Mouse (Mus musculus) bone marrow macrophage, adult 2 months (primary cell): ENCODE data around the gene BC024978. TPM values are rescaled to one million over a fixed set of nuclear protein-coding genes. Genes with fewer than 3 reads are reported as not detected.
A peak's percentile ranks its signal among the peaks of the same experiment; 100 is the strongest.

Experiments used
- H3K27ac ChIP-seq: 2 replicates; pipeline ENCODE4 v1.5.1; 2012; ENCODE audit warnings: low read depth, low read length; ENCODE audit not compliant: insufficient read depth
- H3K4me1 ChIP-seq: 2 replicates; pipeline ENCODE4 v1.6.1; 2012; ENCODE audit warnings: low read length; ENCODE audit not compliant: control insufficient read depth, insufficient read depth
- H3K4me3 ChIP-seq: 2 replicates; pipeline ENCODE4 v1.5.1; 2012; ENCODE audit warnings: mild to moderate bottlenecking, low read length, moderate library complexity; ENCODE audit not compliant: insufficient read depth
- CTCF ChIP-seq: IDR thresholded peaks from 2 replicates; pipeline ENCODE4 v1.5.1; 2012; ENCODE audit warnings: low read depth, mild to moderate bottlenecking, low read length, moderate library complexity
- POLR2A ChIP-seq: IDR thresholded peaks from 2 replicates; pipeline ENCODE4 v1.6.1; 2012; ENCODE audit warnings: mild to moderate bottlenecking, low read depth, low read length, borderline replicate concordance
- polyA plus RNA-seq: library from polyadenylated mRNA; stranded (reverse); fragments of >200 nt; gene quantifications from 2 replicates; pipeline ENCODE4 v1.2.4, GENCODE M21; 2012; ENCODE audit not compliant: missing spikeins, insufficient read depth, insufficient read length

Gene BC024978
- polyA plus RNA-seq = 4.0 and 5.0 TPM in 2 replicates

GRCm38 (mm10) chr7:27195681-27196611 lies at the start of gene BC024978, which contains the start of gene Snrpa:
TSS of gene BC024978 (plus strand) at chr7:27195781.
TSS of gene Snrpa (minus strand) at chr7:27196271.
- Histone ChIP-seq H3K27ac (peak within 1 kb of the TSS; percentile 96), H3K4me1 (peaks cover 49% of the 10 kb centered on the region), H3K4me3 (peak within 1 kb of the TSS; percentile 88)
- TF ChIP-seq CTCF (no peak), POLR2A (no peak; the same call in 1 of the 2 replicates)

DNA sequence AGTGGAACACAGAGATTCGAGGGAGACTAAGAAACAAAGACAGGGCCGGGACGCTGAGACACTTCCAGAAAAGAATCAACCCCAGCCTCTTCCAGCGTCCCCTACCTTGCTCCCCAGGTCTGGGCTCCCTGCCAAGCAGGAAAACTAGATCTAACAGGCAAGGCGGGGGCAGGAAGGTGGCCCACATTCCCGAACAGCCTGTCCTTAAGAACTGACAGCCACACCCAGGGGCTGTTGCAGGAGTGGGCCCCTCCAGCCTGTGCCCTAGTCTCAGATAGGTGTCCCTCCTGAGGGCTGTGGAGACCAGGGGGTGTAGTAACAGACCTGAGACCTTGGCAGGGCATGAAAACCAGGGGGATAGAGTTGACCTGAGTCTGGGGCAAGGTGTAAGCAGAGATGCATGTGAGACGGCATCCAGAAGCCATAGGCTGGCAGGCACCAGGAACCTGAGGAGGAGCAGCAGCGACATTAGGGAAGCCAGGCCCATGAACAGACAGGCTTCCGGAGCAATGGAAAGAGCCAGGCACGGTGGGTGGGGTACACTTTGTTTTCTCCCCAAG lies 42.3 kb upstream of the BC024978 start, which contains the start of gene Cyp2t4:
Cyp2t4 (plus strand) TSS at position 510 of the 560 bp plus-strand sequence.
- Histone ChIP-seq H3K4me3 (no peak within 1 kb of the TSS), H3K27ac (no peak within 1 kb of the TSS), H3K4me1 (no peaks in the 10 kb centered on the region)
- no peak for TF ChIP-seq CTCF
- TF ChIP-seq POLR2A = no peak

DNA sequence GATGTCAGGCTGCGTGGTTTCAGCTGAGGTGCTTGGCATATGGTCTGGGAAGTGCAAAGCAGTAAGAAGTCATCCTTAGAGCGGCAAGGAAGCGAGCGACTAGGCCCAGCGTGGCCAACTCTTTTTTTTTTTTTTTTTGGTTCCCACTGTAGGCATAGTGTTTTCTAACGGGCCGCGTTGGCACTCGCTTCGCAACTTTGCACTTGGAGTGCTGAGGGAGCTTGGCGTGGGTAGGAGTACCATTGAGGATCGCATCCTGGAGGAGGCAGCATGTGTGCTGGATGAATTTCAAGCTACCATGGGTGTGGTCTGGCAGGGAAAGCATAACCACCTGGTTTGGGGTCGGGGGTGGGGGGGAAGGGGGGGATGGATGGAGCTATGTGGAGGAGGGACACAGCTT lies 39.6 kb upstream of the BC024978 start:
- Histone ChIP-seq H3K27ac (no peak overlapping the region), H3K4me3 (no peak overlapping the region), H3K4me1 (peaks cover 10% of the 10 kb centered on the region)
- TF ChIP-seq CTCF (no peak), POLR2A (no peak)

GRCm38 (mm10) chr7:27158171-27158570 lies 37.4 kb upstream of the BC024978 start:
- Histone ChIP-seq H3K4me1 (peaks cover 29% of the 10 kb centered on the region), H3K27ac (no peak overlapping the region), H3K4me3 (no peak overlapping the region)
- TF ChIP-seq POLR2A = no peak
- no peak for TF ChIP-seq CTCF

DNA sequence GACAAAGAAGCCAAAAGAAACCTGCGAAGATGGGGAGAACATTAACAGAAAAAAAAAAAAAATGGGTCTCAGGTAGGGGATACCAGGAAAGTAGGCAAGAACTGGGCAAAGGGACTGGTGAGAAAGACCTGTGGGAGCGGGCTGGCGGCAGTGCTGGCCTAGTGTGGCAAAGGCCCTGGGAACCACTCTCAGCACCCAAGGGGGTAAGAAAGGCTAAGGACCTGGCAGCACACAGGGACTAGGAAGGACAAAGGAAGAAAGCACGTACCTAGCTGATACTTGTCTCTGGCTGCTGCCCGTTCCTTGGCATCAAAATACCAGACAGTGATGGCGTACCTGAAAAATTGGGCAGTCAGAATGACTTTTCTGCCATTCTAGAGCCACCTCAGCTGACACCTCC lies 36.3 kb upstream of the BC024978 start:
- TF ChIP-seq POLR2A = no peak
- TF ChIP-seq CTCF = no peak
- H3K27ac ChIP-seq = no peak overlapping the region
- no peak overlapping the region for H3K4me3 ChIP-seq
- peaks cover 34% of the 10 kb centered on the region for H3K4me1 ChIP-seq

DNA sequence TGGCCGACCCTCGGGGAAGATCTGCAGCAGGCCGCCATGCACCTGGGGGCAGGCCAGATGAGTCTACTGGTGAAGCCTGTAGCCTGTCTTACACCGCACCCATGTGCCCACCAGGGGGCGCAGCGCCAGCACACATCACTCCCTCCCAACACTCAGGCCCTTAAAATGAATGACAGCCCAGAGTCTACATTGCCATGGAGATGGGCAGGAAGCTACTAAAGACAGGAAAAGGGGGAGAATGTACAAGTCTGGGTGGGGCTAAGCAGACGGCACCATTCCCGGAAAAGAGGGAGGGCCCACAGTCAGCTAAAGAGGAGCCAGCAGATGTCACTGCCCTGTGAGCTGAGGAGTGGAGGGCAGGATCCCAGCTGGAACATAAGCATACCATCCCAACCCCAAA lies 35.7 kb upstream of the BC024978 start:
- no peak overlapping the region for H3K27ac ChIP-seq
- no peak overlapping the region for H3K4me3 ChIP-seq
- peak; percentile 75 for TF ChIP-seq CTCF
- TF ChIP-seq POLR2A = no peak
- H3K4me1 ChIP-seq = peaks cover 34% of the 10 kb centered on the region

- Histone ChIP-seq H3K4me1 (peaks cover 34% of the 10 kb centered on the region), H3K4me3 (no peak overlapping the region), H3K27ac (no peak overlapping the region)
- no peak for TF ChIP-seq POLR2A
- TF ChIP-seq CTCF = no peak
Measured at GRCm38 (mm10) chr7:27160921-27161320, 34.7 kb upstream of the BC024978 start.

DNA sequence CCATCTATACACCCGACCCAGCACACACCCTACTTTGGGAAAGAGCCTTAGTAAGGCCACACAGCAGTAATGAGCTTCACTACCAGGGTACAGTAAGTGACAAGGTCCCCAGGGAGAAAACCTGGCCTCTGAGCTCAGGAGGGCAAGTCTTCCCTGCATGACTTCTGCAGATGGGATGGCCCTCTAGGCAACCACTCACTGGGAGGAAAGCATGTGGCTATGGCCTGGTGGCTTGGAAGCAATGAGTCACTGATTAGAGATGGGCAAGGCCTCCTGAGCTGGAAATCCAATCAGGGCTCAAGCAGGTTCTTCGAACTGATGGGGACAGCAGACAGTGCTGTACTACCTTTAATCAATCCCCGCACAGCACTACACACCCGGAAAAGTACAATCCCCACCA lies 33.8 kb upstream of the BC024978 start:
- TF ChIP-seq POLR2A (no peak), CTCF (no peak)
- Histone ChIP-seq H3K27ac (no peak overlapping the region), H3K4me1 (peaks cover 34% of the 10 kb centered on the region), H3K4me3 (no peak overlapping the region)

DNA sequence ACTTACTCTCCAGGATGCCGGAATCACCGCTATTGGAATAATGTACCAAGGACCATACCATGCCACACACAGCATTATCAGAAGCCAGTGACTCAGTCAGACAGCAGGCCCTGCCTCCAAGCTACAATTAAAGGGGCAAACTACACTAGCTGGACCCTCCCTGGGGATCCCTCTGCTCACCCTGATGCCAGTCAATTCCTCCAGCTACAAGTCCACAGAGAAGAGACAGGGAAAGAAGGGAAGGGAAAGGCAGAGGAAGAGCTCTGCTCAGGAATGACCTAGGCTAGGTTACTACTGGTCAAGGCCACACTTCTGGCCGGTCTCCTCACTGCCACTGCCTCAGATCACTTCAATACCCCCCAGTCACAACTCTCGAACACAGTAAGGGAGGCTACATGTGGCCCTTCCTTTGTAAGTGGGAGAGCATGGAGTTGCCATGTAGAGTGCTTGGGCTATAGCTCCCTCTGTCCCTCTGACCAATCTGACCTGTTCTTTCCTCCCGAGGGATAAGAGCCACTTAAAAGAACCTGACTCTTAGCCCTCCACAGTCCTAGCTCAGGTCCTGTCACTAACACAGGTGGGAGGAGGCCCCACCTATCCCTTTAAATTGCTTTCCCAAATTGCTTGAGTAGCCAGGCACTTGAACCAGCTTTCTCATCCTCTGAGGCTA lies 32.7 kb upstream of the BC024978 start:
- Histone ChIP-seq H3K4me3 (no peak overlapping the region), H3K4me1 (peaks cover 38% of the 10 kb centered on the region), H3K27ac (no peak overlapping the region)
- TF ChIP-seq POLR2A (no peak), CTCF (no peak)

- Histone ChIP-seq H3K4me1 (peaks cover 42% of the 10 kb centered on the region), H3K27ac (no peak overlapping the region), H3K4me3 (no peak overlapping the region)
- no peak for TF ChIP-seq CTCF
- no peak for TF ChIP-seq POLR2A
Measured at GRCm38 (mm10) chr7:27163450-27163805, 32.2 kb upstream of the BC024978 start.
